Mouse (Mus musculus): ENCODE measurements around the gene Ephx3. TPM values are rescaled to one million over a fixed set of nuclear protein-coding genes. Genes with fewer than 3 reads are reported as not detected.
A peak's percentile ranks its signal among the peaks of the same experiment; 100 is the strongest.
"Not testable (repeated sequence)": the region's sequence is repeated elsewhere in the genome, so short reads cannot be mapped to it uniquely, and the experiment has no call there.

The Ephx3 gene
- total and polyA plus RNA-seq, 3 experiments: 0.24 to 0.30 TPM; not detected in 1

- dilution Hi-C loops (cut with MboI; ENCODE audit: extremely low pct_ligation_motif_present, extremely low pct_unique_long_range_greater_than_20kb, low sequenced_read_pairs): no loop called here
- DNase-seq (ENCODE audit: extremely low read depth): no peak
- Histone ChIP-seq H3K27ac (ENCODE audit: insufficient read depth, low read depth) (no peak overlapping the region), H3K4me3 (replicated peaks in 1 of 3; ENCODE audit: low read depth in 2 of 3, low read length in 2 of 3, poor library complexity in 1 of 3) (no peak overlapping the region), H3K79me2 (replicated peaks; ENCODE audit: control insufficient read depth, extremely low read depth, insufficient read depth, poor library complexity, severe bottlenecking) (peaks cover 62% of the 10 kb centered on the region), H3K27me3 (replicated peaks) (no peaks in the 10 kb centered on the region), H3K36me3 (replicated peaks in 1 of 2; ENCODE audit: control insufficient read depth in 1 of 2, insufficient read depth in 1 of 2, low read length in 1 of 2) (peaks cover 43 to 84% of the 10 kb centered on the region in 2 experiments), H3K9ac (ENCODE audit: insufficient read depth, low read depth) (no peak overlapping the region), H3K9me3 (replicated peaks; ENCODE audit: low read length) (no peaks in the 10 kb centered on the region), H3K4me2 (ENCODE audit: insufficient read depth, low read depth, poor library complexity, severe bottlenecking) (no peak overlapping the region), H3K4me1 (ENCODE audit: control insufficient read depth in 1 of 2, insufficient read depth in 2 of 2) (peaks cover 0 to 37% of the 10 kb centered on the region in 2 experiments; a peak in 2 of 4 replicates)
- in situ Hi-C loops (cut with MboI; ENCODE audit: low pct_ligation_motif_present, low pct_unique_long_range_greater_than_20kb, low sequenced_read_pairs): no loop called here
- no peak for TF ChIP-seq MAZ (IDR thresholded peaks at IDR 0.05; ENCODE audit: low read depth, low read length)
These were observed 39.9 kb upstream of the Ephx3 start for GRCm38 (mm10) chr17:32229256-32229655.

- Histone ChIP-seq H3K27me3 (replicated peaks) (no peaks in the 10 kb centered on the region), H3K4me2 (ENCODE audit: insufficient read depth, low read depth, poor library complexity, severe bottlenecking) (no peak overlapping the region), H3K9ac (ENCODE audit: insufficient read depth, low read depth) (no peak overlapping the region), H3K36me3 (replicated peaks in 1 of 2; ENCODE audit: control insufficient read depth in 1 of 2, insufficient read depth in 1 of 2, low read length in 1 of 2) (peaks cover 76 to 94% of the 10 kb centered on the region in 2 experiments), H3K79me2 (replicated peaks; ENCODE audit: control insufficient read depth, extremely low read depth, insufficient read depth, poor library complexity, severe bottlenecking) (peaks cover 4% of the 10 kb centered on the region; the same call in 1 of the 2 replicates), H3K4me3 (replicated peaks in 1 of 3; ENCODE audit: low read depth in 2 of 3, low read length in 2 of 3, poor library complexity in 1 of 3) (no peak overlapping the region), H3K27ac (ENCODE audit: insufficient read depth, low read depth) (no peak overlapping the region), H3K4me1 (ENCODE audit: control insufficient read depth in 1 of 2, insufficient read depth in 2 of 2) (no peaks in the 10 kb centered on the region), H3K9me3 (replicated peaks; ENCODE audit: low read length) (no peaks in the 10 kb centered on the region)
- TF ChIP-seq USF1 (IDR thresholded peaks at IDR 0.05; ENCODE audit: low read depth, low read length) (no peak), ZNF384 (IDR thresholded peaks at IDR 0.05; ENCODE audit: low read depth, low read length) (no peak), UBTF (IDR thresholded peaks at IDR 0.05; ENCODE audit: low read depth, low read length) (no peak), RAD21 (IDR thresholded peaks at IDR 0.05; ENCODE audit: low read depth, low read length) (no peak)
- dilution Hi-C loops (cut with MboI; ENCODE audit: extremely low pct_ligation_motif_present, extremely low pct_unique_long_range_greater_than_20kb, low sequenced_read_pairs) (no loop called here), in situ Hi-C loops (cut with MboI; ENCODE audit: low pct_ligation_motif_present, low pct_unique_long_range_greater_than_20kb, low sequenced_read_pairs) (no loop called here)
- no peak for DNase-seq (ENCODE audit: extremely low read depth)
These were observed 31.5 kb upstream of the Ephx3 start for GRCm38 (mm10) chr17:32220873-32221272.

- H3K9me3 ChIP-seq (replicated peaks; ENCODE audit: low read length); H3K4me3 ChIP-seq (replicated peaks in 1 of 3; ENCODE audit: low read depth in 2 of 3, low read length in 2 of 3, poor library complexity in 1 of 3); dilution Hi-C loops (cut with MboI; ENCODE audit: extremely low pct_ligation_motif_present, extremely low pct_unique_long_range_greater_than_20kb, low sequenced_read_pairs); in situ Hi-C loops (cut with MboI; ENCODE audit: low pct_ligation_motif_present, low pct_unique_long_range_greater_than_20kb, low sequenced_read_pairs); H3K4me2 ChIP-seq (ENCODE audit: insufficient read depth, low read depth, poor library complexity, severe bottlenecking); H3K9ac ChIP-seq (ENCODE audit: insufficient read depth, low read depth); H3K27me3 ChIP-seq (replicated peaks); DNase-seq (ENCODE audit: extremely low read depth); H3K27ac ChIP-seq (ENCODE audit: insufficient read depth, low read depth); H3K4me1 ChIP-seq (ENCODE audit: control insufficient read depth in 1 of 2, insufficient read depth in 2 of 2); H3K79me2 ChIP-seq (replicated peaks; ENCODE audit: control insufficient read depth, extremely low read depth, insufficient read depth, poor library complexity, severe bottlenecking): not testable (repeated sequence)
- peaks cover 75 to 90% of the 10 kb centered on the region in 2 experiments for H3K36me3 ChIP-seq (replicated peaks in 1 of 2; ENCODE audit: control insufficient read depth in 1 of 2, insufficient read depth in 1 of 2, low read length in 1 of 2)
- peak; percentile 45 for TF ChIP-seq ZNF384 (IDR thresholded peaks at IDR 0.05; ENCODE audit: low read depth, low read length)
These were observed 26.2 kb upstream of the Ephx3 start for GRCm38 (mm10) chr17:32215587-32215986.

- H3K27me3 ChIP-seq (replicated peaks); H3K79me2 ChIP-seq (replicated peaks; ENCODE audit: control insufficient read depth, extremely low read depth, insufficient read depth, poor library complexity, severe bottlenecking); H3K9ac ChIP-seq (ENCODE audit: insufficient read depth, low read depth); H3K9me3 ChIP-seq (replicated peaks; ENCODE audit: low read length); H3K4me2 ChIP-seq (ENCODE audit: insufficient read depth, low read depth, poor library complexity, severe bottlenecking); in situ Hi-C loops (cut with MboI; ENCODE audit: low pct_ligation_motif_present, low pct_unique_long_range_greater_than_20kb, low sequenced_read_pairs); H3K4me1 ChIP-seq (ENCODE audit: control insufficient read depth in 1 of 2, insufficient read depth in 2 of 2); DNase-seq (ENCODE audit: extremely low read depth); dilution Hi-C loops (cut with MboI; ENCODE audit: extremely low pct_ligation_motif_present, extremely low pct_unique_long_range_greater_than_20kb, low sequenced_read_pairs); H3K4me3 ChIP-seq (replicated peaks in 1 of 3; ENCODE audit: low read depth in 2 of 3, low read length in 2 of 3, poor library complexity in 1 of 3); H3K27ac ChIP-seq (ENCODE audit: insufficient read depth, low read depth): not testable (repeated sequence)
- peaks cover 86 to 95% of the 10 kb centered on the region in 2 experiments for H3K36me3 ChIP-seq (replicated peaks in 1 of 2; ENCODE audit: control insufficient read depth in 1 of 2, insufficient read depth in 1 of 2, low read length in 1 of 2)
These were observed 22.2 kb upstream of the Ephx3 start for GRCm38 (mm10) chr17:32211554-32211953.
